Mouse (Mus musculus) embryo, embryonic 11.5 days (tissue): ENCODE measurements around the gene Vmn2r66.

ENCODE experiments used
- DNase-seq: peaks from one replicate; pipeline ENCODE4 v3.0.0-alpha.2; 2012; ENCODE audit warnings: low read depth, low spot score

Gene Vmn2r66

DNA sequence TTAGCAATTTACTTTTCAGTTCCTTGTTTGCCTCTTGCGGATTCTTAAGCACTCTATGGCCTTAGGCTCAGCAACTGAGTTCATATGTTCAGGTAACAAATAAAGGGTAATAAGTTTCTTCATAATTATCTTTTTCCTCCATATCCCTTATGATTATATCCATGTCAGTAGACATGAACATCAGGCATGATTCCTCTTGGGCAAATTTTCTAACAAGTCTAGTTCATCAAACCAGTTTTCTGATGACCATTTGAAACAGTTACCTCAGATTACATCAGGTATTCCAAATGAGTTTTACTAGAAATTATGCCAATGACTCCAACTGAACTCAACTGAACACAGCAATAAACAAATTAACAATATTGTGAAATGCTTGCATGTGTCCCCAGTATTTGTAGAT lies at the start of gene Vmn2r66:
Gene Vmn2r66, minus strand, starts transcription at position 101 of the 400 bp plus-strand sequence.
- DNase-seq, result no peak

DNA sequence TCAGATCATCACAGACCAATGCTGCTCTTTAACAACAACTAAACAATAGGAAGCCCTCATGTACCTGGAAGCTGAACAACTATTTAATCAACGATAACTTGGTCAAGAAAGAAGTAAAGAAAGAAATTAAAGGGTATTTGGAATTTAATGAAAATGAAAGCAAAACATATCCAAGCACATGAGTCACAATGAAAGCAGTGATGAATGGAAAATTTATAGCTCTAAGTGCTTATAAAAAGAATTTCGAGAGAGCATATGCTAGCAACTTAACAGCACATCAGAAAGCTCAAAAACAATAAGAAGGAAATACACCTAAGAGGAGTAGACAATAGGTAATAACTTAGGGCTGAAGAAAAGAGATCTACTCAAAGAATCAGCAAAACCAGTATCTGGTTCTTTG lies 15.4 kb downstream of the Vmn2r66 start:
- no peak for DNase-seq

GRCm38 (mm10) chr7:84964015-84964414 lies 48.1 kb downstream of the Vmn2r66 start, which contains the start of gene Vmn2r65:
Gene Vmn2r65, minus strand, starts transcription at chr7:84964115.
- DNase-seq, result no peak
